Mouse (Mus musculus) cerebral cortex, adult 2 months (tissue): Measurements from ENCODE around the gene Enpp6.

ENCODE experiments used
- WGBS: fragments of 180-500 bp; shearing (Covaris S2); methylation state at CpG from one replicate; pipeline ENCODE4 v1.1.7; 2018; 5-methylcytosine and 5-hydroxymethylcytosine counted together

Enpp6 gene

DNA sequence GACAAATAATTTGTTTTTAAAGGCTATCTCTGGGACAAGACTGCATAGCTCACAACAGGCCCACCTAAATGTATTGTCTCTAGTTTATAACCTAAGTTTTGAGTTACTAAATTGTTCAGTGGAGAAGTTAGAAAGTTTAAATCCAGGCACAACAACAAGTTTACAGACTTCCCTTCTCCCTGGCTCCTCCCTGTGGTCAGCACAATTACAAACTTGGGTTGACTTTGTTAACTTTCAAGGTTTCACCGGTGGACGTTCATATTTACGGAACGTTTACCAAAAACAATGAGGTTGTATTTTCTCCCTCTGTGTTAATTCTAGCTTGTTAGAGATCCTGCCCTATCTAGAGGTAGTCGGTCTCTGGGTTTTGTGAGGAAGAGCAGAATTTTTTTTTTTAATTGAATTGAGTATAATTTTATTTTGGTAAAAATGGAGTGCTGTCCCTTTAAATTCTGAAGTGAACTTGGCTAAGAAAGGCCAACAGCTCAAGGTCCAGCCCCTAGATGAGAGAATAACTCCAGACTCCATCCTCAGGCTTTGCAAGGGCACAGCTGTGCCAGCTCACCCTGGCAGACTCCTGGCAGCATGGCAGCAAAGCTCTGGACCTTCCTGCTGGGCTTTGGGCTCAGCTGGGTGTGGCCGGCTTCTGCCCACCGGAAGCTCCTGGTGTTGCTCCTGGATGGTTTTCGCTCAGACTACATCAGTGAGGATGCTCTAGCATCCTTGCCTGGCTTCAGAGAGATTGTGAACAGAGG, at the start of gene Enpp6:
Gene Enpp6 (plus strand): TSS at position 502 of the 755 bp plus-strand sequence.
- WGBS, result 78% methylated on average over 8 of the region's 8 CpGs

DNA sequence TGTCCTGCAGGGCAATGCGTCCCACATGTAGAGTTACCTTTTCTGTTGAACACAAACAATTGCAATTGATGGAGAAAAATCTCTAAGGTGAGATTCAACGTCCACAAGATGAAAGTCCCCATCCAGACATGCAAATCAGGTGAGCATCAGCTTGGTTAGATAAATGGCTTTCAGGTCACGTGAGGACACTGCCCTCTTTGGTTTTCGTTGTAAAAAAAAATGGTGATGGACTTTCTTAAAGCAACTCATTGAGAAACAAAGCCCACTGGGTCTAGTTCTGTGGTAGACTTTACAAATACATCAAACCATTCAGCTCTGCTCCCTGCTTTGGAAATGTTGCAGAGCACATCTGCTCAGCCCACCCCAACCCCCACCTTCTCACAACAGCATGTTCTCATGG, 48.5 kb upstream of the Enpp6 start:
- 82% methylated on average over 4 of the region's 4 CpGs for WGBS

DNA sequence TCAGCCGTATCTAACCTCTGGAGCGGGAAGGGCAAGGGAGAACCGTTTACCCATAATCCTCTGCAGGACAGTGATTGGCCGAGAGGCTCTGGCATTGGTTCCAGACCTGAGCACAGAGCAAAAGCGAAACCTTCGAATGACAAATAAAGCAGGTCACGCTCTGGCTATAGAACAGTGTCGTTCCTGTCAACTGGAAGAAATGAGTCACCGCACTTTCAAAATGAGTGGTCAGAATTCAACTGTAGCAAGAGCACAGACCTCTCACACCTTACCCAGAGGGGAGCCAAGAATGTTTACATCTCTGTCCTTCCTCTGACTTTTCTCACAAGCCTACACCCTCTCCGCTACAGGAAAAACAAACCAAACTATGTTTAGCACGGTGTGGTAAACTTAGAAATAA, 45.4 kb upstream of the Enpp6 start:
- WGBS, result 65% methylated on average over 11 of the region's 11 CpGs

DNA sequence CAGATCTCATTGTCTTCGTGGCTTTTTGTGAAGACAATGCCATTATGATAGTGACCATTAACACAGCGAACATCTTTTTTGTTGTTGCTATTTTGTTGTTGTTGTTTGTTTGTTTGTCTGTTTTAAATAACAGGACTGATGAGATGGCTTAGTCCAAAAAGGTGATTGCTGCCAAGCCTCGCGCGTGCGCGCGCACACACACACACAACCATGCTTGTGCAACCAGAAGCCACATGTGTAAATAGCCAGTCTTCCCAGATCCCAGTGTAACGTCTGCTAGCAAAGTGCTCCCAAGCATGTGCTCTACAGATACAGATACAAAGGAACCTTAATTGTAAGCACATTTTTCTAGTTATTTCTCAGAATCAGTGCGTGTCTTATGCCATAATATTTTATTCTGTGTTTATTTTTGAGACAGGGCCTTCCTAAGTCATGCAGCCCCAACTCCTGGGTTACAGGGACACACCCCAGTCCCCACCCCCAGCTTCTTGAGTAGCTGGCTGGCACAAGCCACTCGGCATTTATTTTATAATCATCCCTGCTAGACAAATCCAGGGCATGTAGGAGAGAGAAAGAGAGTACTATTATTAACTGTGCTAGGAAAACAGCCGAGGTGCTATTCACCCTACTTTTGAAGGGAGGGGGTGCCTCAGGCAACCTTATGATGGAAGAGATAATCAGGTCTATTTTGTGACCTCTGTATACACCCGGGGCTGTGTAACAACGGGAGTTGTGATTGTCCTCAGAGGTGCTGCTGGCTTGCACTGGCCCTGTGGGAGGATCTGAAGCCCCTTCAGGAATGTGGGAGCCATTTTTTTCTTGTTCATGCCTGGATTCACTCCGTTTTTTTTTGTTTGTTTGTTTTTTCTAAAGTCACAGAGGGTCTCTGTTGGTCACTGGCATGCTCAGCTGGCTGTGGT, 44.7 kb upstream of the Enpp6 start:
- WGBS, result 48% methylated on average over 15 of the region's 15 CpGs

DNA sequence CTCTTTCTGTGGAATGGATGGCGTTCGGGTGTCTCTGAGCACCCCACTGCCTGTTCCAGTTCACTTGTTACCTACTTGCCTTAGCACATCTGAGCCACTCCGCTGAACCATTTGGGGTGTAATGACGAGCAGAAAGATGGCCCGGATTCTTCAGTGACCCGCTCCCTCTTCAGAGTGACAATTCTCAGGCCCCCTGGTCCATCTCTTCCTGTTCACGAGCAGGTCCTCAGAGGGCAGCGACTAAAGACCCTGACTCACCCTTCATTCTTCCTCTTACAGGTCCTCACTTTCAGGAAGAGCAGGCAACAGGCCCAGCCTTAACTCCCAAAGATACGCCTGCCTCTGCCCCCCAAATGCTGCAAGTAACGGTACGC, 44.0 kb upstream of the Enpp6 start:
- 90% methylated on average over 11 of the region's 11 CpGs for WGBS

DNA sequence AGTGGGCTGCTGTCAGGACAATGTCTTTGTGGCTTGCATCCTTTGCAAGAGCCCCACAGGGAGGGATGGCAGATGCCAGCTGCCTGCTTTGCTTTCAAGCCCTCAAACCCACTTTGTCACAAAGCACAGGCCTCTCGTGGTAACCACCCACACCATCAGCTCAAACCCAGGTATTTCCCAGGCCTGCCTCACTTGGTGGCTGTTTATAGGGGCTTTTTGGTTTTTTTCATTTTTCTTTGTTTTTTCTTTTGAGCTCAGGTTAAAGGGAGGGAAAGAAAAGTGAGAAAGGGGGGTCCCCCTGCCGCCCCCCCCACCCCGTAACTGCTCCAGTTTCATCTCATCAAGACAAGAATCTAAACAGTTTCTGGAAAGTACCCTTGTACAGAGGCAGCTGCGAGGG, 43.4 kb upstream of the Enpp6 start:
- WGBS, result 82% methylated on average over 4 of the region's 4 CpGs

DNA sequence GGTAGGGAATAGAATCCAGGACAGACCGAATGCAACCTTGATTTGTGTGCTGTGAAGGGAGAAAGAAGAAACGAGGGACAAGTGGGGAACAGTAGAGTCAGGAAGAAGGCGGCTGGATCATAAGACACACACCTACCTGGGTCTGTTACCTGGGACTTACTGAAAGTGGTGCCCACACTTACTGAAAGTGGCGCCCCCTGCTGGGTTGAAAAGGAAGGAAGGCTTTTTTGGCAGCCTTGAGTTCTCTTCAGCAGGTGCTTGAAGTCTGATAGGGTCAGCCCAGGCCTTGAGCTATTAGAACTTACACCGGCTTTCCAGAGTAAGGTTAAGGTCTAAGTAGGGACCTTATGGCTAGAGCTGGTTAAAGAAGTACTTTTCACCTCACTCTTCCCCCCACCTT, 40.5 kb upstream of the Enpp6 start:
- 82% methylated on average over 5 of the region's 5 CpGs for WGBS

DNA sequence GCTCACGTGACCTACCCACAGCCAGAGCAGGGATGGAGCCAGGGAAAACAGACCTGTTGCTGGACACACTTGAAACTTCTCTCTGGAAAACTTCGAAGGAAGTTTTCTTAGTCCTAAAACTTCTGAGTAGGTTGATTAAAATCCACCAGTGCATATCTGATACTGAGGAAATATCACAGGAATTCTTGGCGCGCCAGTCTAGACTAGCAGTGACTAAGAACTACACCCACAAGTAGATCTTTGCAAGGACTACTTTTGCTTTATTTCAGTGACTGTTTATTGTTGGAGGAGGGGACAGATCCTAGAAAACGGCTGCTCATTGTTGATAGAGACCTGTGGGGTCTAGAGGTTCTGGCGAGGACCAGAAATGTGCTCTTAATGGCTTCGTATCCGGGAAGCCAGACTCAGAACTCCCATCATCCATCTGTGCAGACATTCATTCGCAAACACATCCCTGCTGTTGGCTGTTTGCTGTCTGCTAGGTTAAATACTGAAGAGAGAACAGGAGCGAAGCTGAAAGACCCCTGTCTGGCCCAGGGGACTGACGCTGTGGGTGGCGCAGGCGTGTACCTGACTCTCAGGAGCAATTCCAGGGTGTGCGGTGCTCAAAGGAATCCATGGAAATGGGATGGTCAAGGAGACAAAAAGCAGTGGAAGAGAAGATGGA, 38.5 kb upstream of the Enpp6 start:
- 61% methylated on average over 14 of the region's 14 CpGs for WGBS

DNA sequence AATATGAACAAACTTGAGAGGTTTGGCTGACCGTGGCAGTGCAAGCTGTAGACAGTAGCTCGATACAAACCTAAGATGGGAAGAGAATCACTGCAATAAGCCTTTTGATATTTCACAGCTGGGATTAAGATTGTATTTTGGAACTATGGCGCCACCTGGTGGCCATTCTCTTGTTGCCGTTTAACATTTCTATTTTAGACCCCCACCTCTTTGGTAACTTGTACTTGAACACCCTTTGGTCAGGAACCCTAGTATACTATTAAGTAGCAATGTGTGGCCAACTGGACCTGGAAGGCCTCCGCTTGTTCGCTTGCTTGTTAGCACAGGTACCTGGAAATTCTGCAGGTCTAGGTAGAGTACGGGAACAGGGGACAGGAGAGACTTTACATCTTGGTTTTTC, 33.2 kb upstream of the Enpp6 start:
- 17% methylated on average over 7 of the region's 7 CpGs for WGBS

DNA sequence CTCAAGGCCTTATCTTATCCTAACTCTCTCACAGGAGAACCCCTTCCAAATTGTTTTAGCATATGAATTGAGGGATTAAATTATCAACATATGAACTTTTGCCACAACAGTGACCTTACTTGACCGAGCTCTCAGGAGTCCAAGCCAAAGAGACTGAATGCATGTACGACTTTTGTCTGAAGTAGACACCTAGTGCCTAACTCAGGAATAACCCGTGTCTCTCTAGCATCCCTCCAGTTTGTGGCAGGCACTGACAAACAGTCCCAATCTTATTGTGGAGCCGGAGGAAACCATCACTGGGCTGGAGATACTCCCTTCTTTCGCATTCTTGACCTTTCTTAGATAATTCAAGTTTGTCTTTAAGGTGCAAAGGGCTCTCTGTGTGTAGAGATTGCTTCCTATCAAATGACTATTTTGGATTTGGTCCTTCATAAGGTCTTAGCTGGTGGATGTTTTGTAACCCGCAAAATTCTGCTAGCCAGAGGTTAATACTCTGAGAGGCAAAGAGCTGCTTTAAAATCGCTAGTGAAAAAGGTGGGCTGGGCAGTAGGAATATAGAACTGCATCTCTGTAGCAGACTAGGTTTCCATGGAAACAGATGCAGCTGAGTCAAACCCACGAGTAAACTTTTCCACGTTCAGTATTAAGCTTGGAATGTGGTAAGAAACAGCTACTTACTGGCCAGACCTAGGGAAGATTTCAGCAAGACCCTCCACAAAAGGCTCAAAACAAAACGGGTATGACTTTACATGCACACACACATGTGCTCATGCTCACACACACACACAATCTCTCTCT, 23.9 kb upstream of the Enpp6 start:
- WGBS, result 45% methylated on average over 10 of the region's 10 CpGs

DNA sequence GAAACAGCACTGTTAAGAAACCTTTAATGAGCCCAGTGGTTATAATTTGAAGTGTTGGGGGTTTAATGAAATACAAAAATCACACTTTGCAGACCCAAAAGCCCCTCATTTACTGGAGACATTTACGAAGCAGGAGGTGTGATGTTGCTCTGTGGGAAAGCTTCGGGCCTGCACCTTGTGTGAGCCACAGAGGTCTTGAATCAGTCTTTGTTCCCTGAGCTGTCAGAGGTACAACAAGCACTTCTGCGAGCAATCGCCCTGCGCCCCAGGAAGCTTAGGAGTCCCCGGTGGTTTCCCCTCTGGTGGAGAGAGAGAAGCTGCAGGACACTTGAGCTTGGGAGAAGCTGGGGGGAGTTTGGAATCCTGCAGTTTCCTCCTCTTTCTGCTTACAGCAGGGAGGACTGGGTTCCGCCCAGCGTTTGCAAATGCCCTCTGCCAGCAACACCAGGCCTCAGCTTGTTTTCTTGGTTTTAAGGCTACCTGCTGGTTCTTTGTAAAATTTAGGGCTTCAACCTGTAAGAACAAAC, 23.0 kb upstream of the Enpp6 start:
- 64% methylated on average over 8 of the region's 8 CpGs for WGBS

DNA sequence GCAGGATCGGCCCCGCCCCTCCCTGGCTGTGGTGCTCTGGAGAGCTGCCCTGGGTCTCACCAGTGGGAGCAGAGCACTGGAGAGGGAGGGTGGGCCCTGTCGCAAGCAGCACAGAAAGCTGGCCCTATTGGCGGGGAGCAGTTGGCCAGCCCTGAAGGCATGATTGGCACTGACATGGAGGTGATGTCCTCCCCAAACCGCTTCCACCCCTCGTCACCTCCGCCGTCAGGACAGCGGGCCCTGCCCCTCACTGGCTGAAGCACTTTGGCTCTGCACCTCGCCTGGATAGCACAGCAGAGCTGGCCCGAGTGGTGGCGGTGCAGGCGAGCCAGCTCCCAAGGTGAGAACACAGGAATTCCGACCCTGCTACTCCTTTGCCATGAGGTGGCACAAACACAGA, 20.9 kb upstream of the Enpp6 start:
- WGBS, result 86% methylated on average over 14 of the region's 14 CpGs

DNA sequence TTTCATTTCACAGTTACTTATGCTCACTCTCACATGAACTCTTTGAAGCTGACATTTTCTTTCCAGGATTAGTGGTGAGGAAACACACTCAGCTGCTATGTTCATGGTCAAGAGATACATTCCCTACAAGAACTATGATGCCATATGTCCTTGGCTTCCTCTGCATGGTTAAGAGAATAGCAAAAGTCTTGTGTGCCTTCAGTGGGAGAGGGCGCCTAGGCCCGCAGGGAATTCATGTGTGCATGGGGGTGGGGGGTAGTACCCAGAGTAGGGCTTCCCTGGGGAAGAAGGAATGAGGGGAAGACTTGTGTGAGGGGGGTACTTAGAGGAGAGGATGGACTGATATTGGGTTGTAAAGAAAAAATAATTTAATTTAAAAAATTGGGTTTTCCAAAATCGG, 18.0 kb upstream of the Enpp6 start:
- WGBS, result 93% methylated on average over 3 of the region's 3 CpGs

DNA sequence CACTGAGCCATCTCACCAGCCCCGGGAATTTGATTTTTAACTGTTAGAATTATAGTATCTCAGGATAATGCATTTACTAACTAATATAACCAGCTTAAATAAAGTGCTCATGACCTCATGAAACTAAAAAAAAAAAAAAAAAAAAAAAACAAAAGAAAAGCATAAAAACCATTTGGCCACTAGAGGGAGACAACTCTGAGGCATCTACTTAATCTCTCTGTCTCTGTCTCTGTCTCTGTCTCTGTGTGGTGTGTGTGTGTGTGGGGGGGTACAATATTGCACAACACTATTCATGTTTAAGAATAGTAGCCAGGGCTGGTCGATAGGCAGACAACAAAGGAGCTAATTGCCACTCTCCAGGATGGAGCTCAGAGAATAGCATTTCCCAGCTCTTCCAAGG, 17.3 kb upstream of the Enpp6 start:
- WGBS, result 46% methylated on average over 2 of the region's 2 CpGs

DNA sequence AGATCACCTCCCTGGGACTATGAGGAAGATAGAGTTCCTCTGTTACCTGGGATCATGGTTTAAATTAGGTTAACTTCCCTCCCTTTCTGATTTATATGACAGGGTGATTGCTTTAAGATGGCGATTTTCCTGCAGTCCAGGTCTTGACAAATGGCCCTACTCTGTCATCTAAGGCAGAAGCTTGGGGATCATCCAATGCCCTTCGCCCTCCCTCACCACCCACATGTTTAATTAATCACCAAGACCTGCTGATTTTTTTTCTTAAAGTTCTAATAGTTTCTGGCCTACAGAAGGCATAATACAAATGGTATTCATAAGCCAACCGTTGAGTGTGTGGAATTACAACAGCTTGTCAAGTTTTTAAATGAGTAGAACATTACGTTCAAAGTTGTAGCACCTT, 9.3 kb upstream of the Enpp6 start:
- WGBS, result 93% methylated on average over 4 of the region's 4 CpGs

DNA sequence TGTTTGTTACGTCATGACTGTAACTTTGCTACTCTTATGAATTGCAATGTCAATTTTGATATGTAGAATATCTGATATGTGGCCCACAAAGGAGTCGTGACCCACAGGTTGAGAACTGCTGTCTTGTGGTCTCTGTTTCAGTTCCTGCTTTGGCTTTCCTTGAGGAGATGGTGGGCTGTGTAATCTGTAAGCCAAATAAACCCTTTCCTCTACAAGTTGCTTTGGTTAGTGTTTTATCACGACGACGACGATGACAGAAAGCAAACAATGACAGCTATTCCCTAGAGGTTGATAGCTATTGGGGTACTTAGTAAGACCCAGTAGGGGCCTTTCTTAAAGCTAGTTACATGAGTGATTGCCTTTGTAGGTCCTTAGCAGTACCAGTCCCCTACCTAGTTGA, 4.5 kb upstream of the Enpp6 start:
- 90% methylated on average over 6 of the region's 6 CpGs for WGBS

DNA sequence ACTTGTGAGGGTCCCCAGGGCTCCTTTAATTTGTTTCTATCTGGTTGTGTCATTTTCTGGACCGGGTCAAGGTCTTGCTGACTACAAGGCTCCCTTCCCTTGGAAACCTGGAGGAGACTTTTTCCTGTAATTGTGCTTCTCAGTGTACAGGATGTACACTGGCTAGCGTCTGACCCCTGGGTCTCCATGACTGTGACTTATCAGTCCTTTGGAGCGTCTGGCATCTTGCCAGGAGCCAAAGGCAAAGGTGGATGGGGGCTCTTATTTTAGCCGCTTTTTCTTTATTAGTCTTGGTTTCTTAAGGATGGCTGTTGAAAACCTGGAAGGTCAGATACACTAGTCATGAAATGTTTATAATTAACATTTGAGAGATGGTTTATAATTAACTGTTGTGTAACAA, 3.9 kb upstream of the Enpp6 start:
- WGBS, result 71% methylated on average over 4 of the region's 4 CpGs

DNA sequence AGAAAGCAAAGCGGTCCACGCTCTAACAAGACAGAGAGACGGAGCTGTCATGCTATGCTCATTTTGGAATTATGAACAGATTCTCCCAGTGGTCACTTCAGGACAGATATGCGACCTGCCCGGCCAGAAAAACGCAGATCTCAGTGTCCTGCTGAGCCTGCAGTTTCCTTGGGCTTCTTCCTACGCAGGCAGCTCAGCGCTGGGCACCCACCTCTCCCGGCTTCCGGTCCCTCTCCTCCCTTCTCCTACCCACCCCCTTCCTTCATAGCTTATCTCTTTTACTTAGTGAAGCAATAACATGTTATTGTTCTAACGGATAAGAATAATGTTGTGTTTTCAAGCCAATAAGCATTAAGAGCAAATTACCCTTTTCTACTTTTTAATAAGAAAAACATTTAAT, 2.0 kb upstream of the Enpp6 start:
- WGBS, result 88% methylated on average over 11 of the region's 11 CpGs

DNA sequence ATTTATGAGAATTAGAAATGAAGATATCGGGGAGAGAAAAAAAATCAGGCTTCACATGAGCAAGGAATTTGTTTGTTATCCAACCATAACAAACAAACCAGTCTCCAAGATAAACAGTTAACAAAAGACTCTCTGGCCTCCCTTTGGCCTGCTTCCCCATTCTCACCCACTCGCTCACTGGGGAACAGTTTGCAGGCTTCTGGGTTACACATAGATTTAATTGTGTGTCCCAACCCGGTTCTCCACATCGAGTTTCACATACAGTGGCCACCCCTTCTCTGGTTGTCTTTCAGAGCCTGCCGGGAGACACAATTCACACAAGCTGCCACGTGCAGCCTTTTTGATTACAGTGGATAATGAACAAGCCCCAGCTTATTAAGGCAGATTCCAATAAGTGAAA, 1.7 kb downstream of the Enpp6 start:
- WGBS, result 38% methylated on average over 6 of the region's 6 CpGs

DNA sequence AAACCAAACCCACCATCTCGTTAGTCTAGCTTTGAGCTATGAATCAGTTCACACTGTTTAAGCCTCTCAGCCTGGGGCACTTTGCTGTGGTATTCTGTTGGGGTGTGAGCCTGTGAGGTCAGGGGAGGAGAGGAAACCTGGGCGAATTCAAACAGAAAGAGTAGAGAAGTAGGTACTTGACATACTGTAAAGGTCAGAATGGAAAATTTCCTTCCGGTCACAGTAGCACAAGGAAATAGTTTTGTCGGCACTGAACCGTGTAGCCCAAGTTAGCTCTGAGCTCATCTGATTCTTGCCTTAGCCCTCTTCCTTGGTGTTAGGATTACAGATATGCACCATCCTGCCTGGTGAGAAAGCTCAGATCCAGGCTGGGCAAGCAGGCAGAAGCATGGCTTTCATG, 4.4 kb downstream of the Enpp6 start:
- WGBS, result 75% methylated on average over 5 of the region's 5 CpGs

DNA sequence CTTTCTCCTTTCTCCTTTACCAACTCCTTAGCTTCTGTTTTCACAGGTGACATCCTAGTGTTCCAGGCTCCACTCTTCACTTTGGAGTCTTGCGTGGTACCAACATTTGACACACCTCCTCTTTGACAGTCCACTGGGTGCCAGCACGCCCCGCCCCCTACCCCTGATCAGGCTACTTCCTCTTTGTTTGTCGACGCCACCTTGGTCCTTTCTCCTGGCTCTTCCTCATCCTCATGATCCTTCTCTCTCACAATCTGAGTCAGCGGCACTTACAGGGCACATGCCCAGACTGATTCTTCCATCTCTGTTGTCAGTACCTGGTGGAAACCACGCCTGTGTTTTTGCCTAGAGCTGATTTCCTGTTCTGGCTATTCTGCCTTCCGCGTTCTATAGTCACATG, 5.9 kb downstream of the Enpp6 start:
- 90% methylated on average over 9 of the region's 9 CpGs for WGBS
